18 mouse cellular contexts compared by ENCODE assay signal in the genomic region with DNA sequence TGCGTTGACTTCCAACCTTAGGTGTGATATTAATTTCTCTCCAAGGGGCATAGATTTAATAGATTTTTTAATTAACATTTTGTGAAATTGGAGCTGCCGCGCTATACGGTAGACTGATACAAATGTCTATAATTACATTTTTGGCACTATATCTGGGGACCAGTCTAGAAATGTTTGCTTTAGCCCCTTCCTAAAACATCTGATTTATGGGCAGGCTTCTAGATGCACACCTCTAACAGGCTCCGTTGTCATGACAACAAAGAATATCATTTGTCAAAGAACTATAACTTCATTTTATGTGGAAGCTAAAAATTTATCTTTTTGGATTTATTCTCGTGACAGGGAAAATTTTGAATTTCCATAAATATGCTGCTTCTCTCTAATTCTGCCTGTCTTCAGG.
DNase-seq lines count a peak whose midpoint lies in the region; ATAC-seq and TF ChIP-seq lines count a peak whose summit lies in the region.
"Had no signal": no experiment of that assay in that cellular context is flagged by ENCODE, and none has a peak within 500 bp of the region (broad histone marks: within the 10 kb centered on the region; RNA-seq: fewer than 3 reads in every experiment).

No protein-coding gene starts in this region.

- 80% methylated on average over 6 of the region's 6 CpGs for WGBS in forebrain, embryonic 16.5 days
- WGBS in forebrain, embryonic 10.5 days = 89% methylated on average over 6 of the region's 6 CpGs
- WGBS in hindbrain, embryonic 15.5 days = 41% methylated on average over 6 of the region's 6 CpGs
- 84% methylated on average over 6 of the region's 6 CpGs for WGBS in hindbrain, embryonic 11.5 days
- 67% methylated on average over 6 of the region's 6 CpGs for WGBS in midbrain, embryonic 15.5 days
- 80% methylated on average over 6 of the region's 6 CpGs for WGBS in midbrain, embryonic 13.5 days
- WGBS in hindbrain, postnatal 0 days = 60% methylated on average over 6 of the region's 6 CpGs

- H3K36me3 ChIP-seq in forebrain, embryonic 16.5 days (ENCODE audit: control insufficient read depth, insufficient read depth) = no peaks in the 10 kb centered on the region
- H3K36me3 ChIP-seq in forebrain, embryonic 10.5 days (replicated peaks) = no peaks in the 10 kb centered on the region
- H3K36me3 ChIP-seq in hindbrain, embryonic 15.5 days = no peaks in the 10 kb centered on the region
- H3K36me3 ChIP-seq in hindbrain, embryonic 11.5 days (ENCODE audit: control insufficient read depth, insufficient read depth, low read length) = no peaks in the 10 kb centered on the region
- H3K36me3 ChIP-seq in midbrain, embryonic 15.5 days (replicated peaks) = no peaks in the 10 kb centered on the region
- H3K36me3 ChIP-seq in midbrain, embryonic 13.5 days = no peaks in the 10 kb centered on the region
- no peaks in the 10 kb centered on the region for H3K36me3 ChIP-seq in hindbrain, postnatal 0 days (ENCODE audit: insufficient read depth, low read length)
- H3K36me3 ChIP-seq: embryonic facial prominence, embryonic 12.5 days; heart, embryonic 13.5 days had no signal

- no peak overlapping the region for H3K4me3 ChIP-seq in forebrain, embryonic 16.5 days (replicated peaks; ENCODE audit: low read length)
- H3K4me3 ChIP-seq in forebrain, embryonic 10.5 days = no peak overlapping the region
- H3K4me3 ChIP-seq in hindbrain, embryonic 15.5 days = no peak overlapping the region
- no peak overlapping the region for H3K4me3 ChIP-seq in hindbrain, embryonic 11.5 days (ENCODE audit: low read depth, low read length)
- no peak overlapping the region for H3K4me3 ChIP-seq in midbrain, embryonic 15.5 days
- H3K4me3 ChIP-seq in midbrain, embryonic 13.5 days (replicated peaks) = no peak overlapping the region
- H3K4me3 ChIP-seq in hindbrain, postnatal 0 days (ENCODE audit: low read length) = no peak overlapping the region
- H3K4me3 ChIP-seq: embryonic facial prominence, embryonic 12.5 days; heart, embryonic 13.5 days had no signal

- no peak for TF ChIP-seq CTCF in hindbrain, postnatal 0 days (IDR thresholded peaks at IDR 0.05; ENCODE audit: low read depth)

- no peaks in the 10 kb centered on the region for H3K27me3 ChIP-seq in forebrain, embryonic 16.5 days (replicated peaks; ENCODE audit: control insufficient read depth, insufficient read depth, low read length)
- peaks cover 3% of the 10 kb centered on the region; the same call in 1 of the 2 replicates for H3K27me3 ChIP-seq in forebrain, embryonic 10.5 days (ENCODE audit: poor library complexity, severe bottlenecking)
- no peaks in the 10 kb centered on the region for H3K27me3 ChIP-seq in hindbrain, embryonic 15.5 days
- no peaks in the 10 kb centered on the region for H3K27me3 ChIP-seq in hindbrain, embryonic 11.5 days (ENCODE audit: control insufficient read depth, insufficient read depth, low read length)
- H3K27me3 ChIP-seq in midbrain, embryonic 15.5 days (replicated peaks) = no peaks in the 10 kb centered on the region
- H3K27me3 ChIP-seq in midbrain, embryonic 13.5 days = no peaks in the 10 kb centered on the region
- no peaks in the 10 kb centered on the region for H3K27me3 ChIP-seq in hindbrain, postnatal 0 days (ENCODE audit: insufficient read depth, low read length)
- H3K27me3 ChIP-seq: embryonic facial prominence, embryonic 12.5 days had no signal

- no peak overlapping the region for H3K9ac ChIP-seq in forebrain, embryonic 16.5 days (replicated peaks; ENCODE audit: low read depth, low read length)
- H3K9ac ChIP-seq in hindbrain, embryonic 15.5 days = no peak overlapping the region
- H3K9ac ChIP-seq in hindbrain, embryonic 11.5 days (ENCODE audit: low read depth, low read length) = no peak overlapping the region
- H3K9ac ChIP-seq in midbrain, embryonic 15.5 days = no peak overlapping the region
- H3K9ac ChIP-seq in midbrain, embryonic 13.5 days (replicated peaks) = no peak overlapping the region
- no peak overlapping the region for H3K9ac ChIP-seq in hindbrain, postnatal 0 days (replicated peaks; ENCODE audit: low read length)
- H3K9ac ChIP-seq: embryonic facial prominence, embryonic 12.5 days; heart, embryonic 13.5 days had no signal

- peak overlapping the region; percentile 23; the same call in 1 of the 2 replicates for H3K27ac ChIP-seq in forebrain, embryonic 16.5 days (ENCODE audit: low read length)
- H3K27ac ChIP-seq in forebrain, embryonic 10.5 days = no peak overlapping the region
- H3K27ac ChIP-seq in hindbrain, embryonic 15.5 days (replicated peaks) = peak overlapping the region; percentile 74; the same call in 1 of the 2 replicates
- no peak overlapping the region for H3K27ac ChIP-seq in hindbrain, embryonic 11.5 days (ENCODE audit: low read depth, low read length)
- H3K27ac ChIP-seq in midbrain, embryonic 15.5 days = peak overlapping the region; percentile 60
- no peak overlapping the region for H3K27ac ChIP-seq in midbrain, embryonic 13.5 days
- H3K27ac ChIP-seq in hindbrain, postnatal 0 days = no peak overlapping the region
- H3K27ac ChIP-seq: embryonic facial prominence, embryonic 12.5 days; heart, embryonic 13.5 days had no signal

- no peak for ATAC-seq in forebrain, embryonic 16.5 days
- ATAC-seq in hindbrain, embryonic 15.5 days (ENCODE audit: low FRiP score, low read depth) = peak; percentile 69; the same call in 1 of the 2 replicates
- ATAC-seq in hindbrain, embryonic 11.5 days (ENCODE audit: low FRiP score) = no peak
- peak; percentile 41; the same call in 1 of the 2 replicates for ATAC-seq in midbrain, embryonic 15.5 days (replicated peaks)
- no peak; the same call in 1 of the 2 replicates for ATAC-seq in midbrain, embryonic 13.5 days
- peak; percentile 50; the same call in 1 of the 2 replicates for ATAC-seq in hindbrain, postnatal 0 days
- ATAC-seq: forebrain, embryonic 14.5 days; inflammation-experienced regulatory T-cells, adult 6 months; intestine, postnatal 0 days had no signal

- no peak for DNase-seq in forebrain, embryonic 10.5 days (ENCODE audit: extremely low spot score, low spot score)
- no peak for DNase-seq in hindbrain, embryonic 11.5 days (ENCODE audit: low spot score)
- DNase-seq in hindbrain, postnatal 0 days (ENCODE audit: low spot score) = peak; percentile 44
- no peak for DNase-seq in cerebellum, postnatal 4 days (ENCODE audit: low spot score in 2 of 2)
- DNase-seq: adrenal gland, postnatal 10 days; cerebellum, adult 11 months; gastrocnemius, postnatal 14 days; heart, adult 11 months; heart, postnatal 36 days had no signal

- H3K9me3 ChIP-seq in forebrain, embryonic 16.5 days (ENCODE audit: control insufficient read depth, low read length) = no peaks in the 10 kb centered on the region
- H3K9me3 ChIP-seq in forebrain, embryonic 10.5 days = no peaks in the 10 kb centered on the region
- no peaks in the 10 kb centered on the region for H3K9me3 ChIP-seq in hindbrain, embryonic 15.5 days
- no peaks in the 10 kb centered on the region for H3K9me3 ChIP-seq in hindbrain, embryonic 11.5 days (ENCODE audit: control insufficient read depth, low read length)
- H3K9me3 ChIP-seq in midbrain, embryonic 15.5 days = no peaks in the 10 kb centered on the region
- no peaks in the 10 kb centered on the region for H3K9me3 ChIP-seq in midbrain, embryonic 13.5 days
- H3K9me3 ChIP-seq in hindbrain, postnatal 0 days (ENCODE audit: low read length) = no peaks in the 10 kb centered on the region
- H3K9me3 ChIP-seq: embryonic facial prominence, embryonic 12.5 days; heart, embryonic 13.5 days had no signal

- peaks cover 12% of the 10 kb centered on the region for H3K4me1 ChIP-seq in forebrain, embryonic 16.5 days (replicated peaks; ENCODE audit: control insufficient read depth, insufficient read depth, low read length)
- H3K4me1 ChIP-seq in forebrain, embryonic 10.5 days = peaks cover 12% of the 10 kb centered on the region
- peaks cover 22% of the 10 kb centered on the region for H3K4me1 ChIP-seq in hindbrain, embryonic 15.5 days (replicated peaks)
- H3K4me1 ChIP-seq in hindbrain, embryonic 11.5 days (replicated peaks; ENCODE audit: control insufficient read depth, insufficient read depth, low read length) = no peaks in the 10 kb centered on the region
- H3K4me1 ChIP-seq in midbrain, embryonic 15.5 days = peaks cover 20% of the 10 kb centered on the region
- peaks cover 16% of the 10 kb centered on the region for H3K4me1 ChIP-seq in midbrain, embryonic 13.5 days (replicated peaks)
- peaks cover 9% of the 10 kb centered on the region for H3K4me1 ChIP-seq in hindbrain, postnatal 0 days (ENCODE audit: insufficient read depth, low read length)
- H3K4me1 ChIP-seq: embryonic facial prominence, embryonic 12.5 days had no signal

- no peak overlapping the region for H3K4me2 ChIP-seq in forebrain, embryonic 16.5 days (ENCODE audit: low read length)
- H3K4me2 ChIP-seq in hindbrain, embryonic 15.5 days = no peak overlapping the region
- H3K4me2 ChIP-seq in hindbrain, embryonic 11.5 days (replicated peaks; ENCODE audit: low read depth, low read length) = no peak overlapping the region
- no peak overlapping the region for H3K4me2 ChIP-seq in midbrain, embryonic 15.5 days
- H3K4me2 ChIP-seq in midbrain, embryonic 13.5 days (replicated peaks) = no peak overlapping the region
- H3K4me2 ChIP-seq in hindbrain, postnatal 0 days (ENCODE audit: low read depth, low read length) = no peak overlapping the region
- H3K4me2 ChIP-seq: embryonic facial prominence, embryonic 12.5 days; heart, embryonic 13.5 days had no signal

Comparison
In these comparisons a context has a peak if more than half of its experiments do, and no peak if none do; other contexts are left out.
1. ATAC-seq: peak in hindbrain, embryonic 15.5 days (single experiment), midbrain, embryonic 15.5 days (single experiment) and hindbrain, postnatal 0 days (single experiment); none in forebrain, embryonic 16.5 days (single experiment), hindbrain, embryonic 11.5 days (single experiment) and midbrain, embryonic 13.5 days (single experiment).
2. H3K27ac ChIP-seq: peak in forebrain, embryonic 16.5 days (single experiment), hindbrain, embryonic 15.5 days (single experiment) and midbrain, embryonic 15.5 days (single experiment); none in forebrain, embryonic 10.5 days (single experiment), hindbrain, embryonic 11.5 days (single experiment), midbrain, embryonic 13.5 days (single experiment) and hindbrain, postnatal 0 days (single experiment).